Mouse (Mus musculus) Patski (cell line): ENCODE data around the gene 9530003J23Rik. TPM values are rescaled to one million over a fixed set of nuclear protein-coding genes. Genes with fewer than 3 reads are reported as not detected.
"Not testable (repeated sequence)": the region's sequence is repeated elsewhere in the genome, so short reads cannot be mapped to it uniquely, and the experiment has no call there.

Experiments used
- ATAC-seq: fragments of 100-300 bp; one replicate; pipeline ENCODE4 v1.8.0; 2021
- CTCF ChIA-PET: fragments of 350-600 bp; sonication (Branson Sonifier 250); formaldehyde crosslinking; loops from one replicate; lab custom pipeline; 2022; ENCODE audit warnings: inconsistent platforms; lab: Charles Lee
- POLR2A ChIA-PET: fragments of 350-600 bp; sonication (Branson Sonifier 250); formaldehyde crosslinking; loops from one replicate; lab custom pipeline; 2022; ENCODE audit warnings: antibody characterized with exemption, inconsistent platforms; lab: Charles Lee
- DNase-seq: peaks from one replicate; pipeline ENCODE4 v3.0.0-alpha.2; 2011; ENCODE audit warnings: low read depth, low spot score
- H3K27me3 ChIP-seq: fragments of 371-371 bp; one replicate; pipeline ENCODE4 v1.5.1; 2021
- CTCF ChIP-seq: fragments of 100-300 bp; IDR thresholded peaks from one replicate; pipeline ENCODE4 v1.5.1; 2021
- in situ Hi-C: fragments of 300-500 bp; cut with MboI; formaldehyde crosslinking; loops from 3 replicates; pipeline ENCODE4 v1.11.1; 2018; ENCODE audit warnings: low pct_unique_long_range_greater_than_20kb, mixed read lengths
- polyA plus RNA-seq: library from polyadenylated mRNA; unstranded; gene quantifications from one replicate; pipeline ENCODE4 v1.2.3, GENCODE M21; 2021

9530003J23Rik gene
- 0.12 TPM for polyA plus RNA-seq

GRCm38 (mm10) chr10:117238603-117239002 is at the start of gene 9530003J23Rik:
9530003J23Rik (minus strand) TSS chr10:117238703.
- ATAC-seq: no peak
- H3K27me3 ChIP-seq: peaks cover 9% of the 10 kb centered on the region
- no peak for DNase-seq
- ChIA-PET CTCF (no interaction called here), POLR2A (no interaction called here)
- in situ Hi-C loops: no loop called here
- no peak for TF ChIP-seq CTCF

GRCm38 (mm10) chr10:117287226-117287850 is 48.8 kb upstream of the 9530003J23Rik start:
- CTCF ChIA-PET: no interaction called here
- peaks cover 20% of the 10 kb centered on the region for H3K27me3 ChIP-seq
- DNase-seq: no peak
- in situ Hi-C loops: no loop called here
- no peak for TF ChIP-seq CTCF
- POLR2A ChIA-PET: no interaction called here
- no peak for ATAC-seq

- POLR2A ChIA-PET: no interaction called here
- no peak for ATAC-seq
- CTCF ChIA-PET: interaction anchor here (1.1 kb wide), 1 partner anchor 9 kb away, joined by 4 read pairs; no protein-coding TSS in a partner anchor
- DNase-seq: no peak
- in situ Hi-C loops: no loop called here
- no peak for TF ChIP-seq CTCF
- peaks cover 20% of the 10 kb centered on the region for H3K27me3 ChIP-seq
Observed at GRCm38 (mm10) chr10:117286366-117286970, 48.0 kb upstream of the 9530003J23Rik start.

- POLR2A ChIA-PET, ATAC-seq, in situ Hi-C loops, DNase-seq: not testable (repeated sequence)
- H3K27me3 ChIP-seq: peaks cover 20% of the 10 kb centered on the region
- CTCF ChIA-PET: interaction anchor here (1.1 kb wide), 1 partner anchor 8 kb away, joined by 4 read pairs; no protein-coding TSS in a partner anchor
Observed at GRCm38 (mm10) chr10:117285584-117285983, 47.1 kb upstream of the 9530003J23Rik start.

- peaks cover 13% of the 10 kb centered on the region for H3K27me3 ChIP-seq
- ChIA-PET POLR2A (no interaction called here), CTCF (interaction anchor here (1.4 kb wide), 1 partner anchor 69 kb away, joined by 4 read pairs; no protein-coding TSS in a partner anchor)
- in situ Hi-C loops: no loop called here
- TF ChIP-seq CTCF: no peak
- DNase-seq (no peak), ATAC-seq (no peak)
Observed at GRCm38 (mm10) chr10:117284578-117285520, 46.3 kb upstream of the 9530003J23Rik start.

- H3K27me3 ChIP-seq: peaks cover 13% of the 10 kb centered on the region
- in situ Hi-C loops: no loop called here
- ATAC-seq: no peak
- TF ChIP-seq CTCF: no peak
- ChIA-PET CTCF (interaction anchor here (1.4 kb wide), 1 partner anchor 68 kb away, joined by 4 read pairs; no protein-coding TSS in a partner anchor), POLR2A (no interaction called here)
- DNase-seq: no peak
Observed at GRCm38 (mm10) chr10:117283871-117284577, 45.5 kb upstream of the 9530003J23Rik start.

- ATAC-seq, in situ Hi-C loops, DNase-seq, POLR2A ChIA-PET: not testable (repeated sequence)
- peaks cover 13% of the 10 kb centered on the region for H3K27me3 ChIP-seq
- CTCF ChIA-PET: interaction anchor here (1.1 kb wide), 1 partner anchor 17 kb away, joined by 3 read pairs; no protein-coding TSS in a partner anchor
Observed at GRCm38 (mm10) chr10:117283196-117283595, 44.7 kb upstream of the 9530003J23Rik start.

GRCm38 (mm10) chr10:117282551-117282950 is 44.0 kb upstream of the 9530003J23Rik start:
- ChIA-PET POLR2A (no interaction called here), CTCF (interaction anchor here (1.1 kb wide), 1 partner anchor 18 kb away, joined by 3 read pairs; no protein-coding TSS in a partner anchor)
- ATAC-seq (no peak), DNase-seq (no peak)
- no peak for TF ChIP-seq CTCF
- in situ Hi-C loops: no loop called here
- peaks cover 13% of the 10 kb centered on the region for H3K27me3 ChIP-seq

- POLR2A ChIA-PET: no interaction called here
- in situ Hi-C loops: no loop called here
- peaks cover 12% of the 10 kb centered on the region for H3K27me3 ChIP-seq
- no peak for TF ChIP-seq CTCF
- DNase-seq (no peak), ATAC-seq (no peak)
- CTCF ChIA-PET: interaction anchor here (1.1 kb wide), 1 partner anchor 18 kb away, joined by 3 read pairs; no protein-coding TSS in a partner anchor
Observed at GRCm38 (mm10) chr10:117282049-117282448, 43.5 kb upstream of the 9530003J23Rik start, which contains the start of gene Lyz2. Lyz2 (minus strand) TSS chr10:117282321.
